Mouse (Mus musculus) MEL (cell line): ENCODE results near the gene Peli1. TPM values are rescaled to one million over a fixed set of nuclear protein-coding genes. Genes with fewer than 3 reads are reported as not detected.

ENCODE experiments used
- DNase-seq: peaks from one replicate; pipeline ENCODE4 v3.0.0; 2011; ENCODE audit warnings: low read depth, low spot score
- H3K27ac ChIP-seq: 2 replicates; pipeline ENCODE4 v1.5.1; 2012; ENCODE audit warnings: low read depth, mild to moderate bottlenecking, control low read depth, low read length, moderate library complexity; ENCODE audit not compliant: control insufficient read depth
- H3K27me3 ChIP-seq, 2 experiments: fragments of 150-350 bp in 1 of 2; sonication (generic) in 1 of 2; 2 replicates each; pipeline ENCODE4 v1.6.1; 2012; ENCODE audit warnings: low read length in 2 of 2, mild to moderate bottlenecking in 2 of 2, improper control_type of control experiment in 1 of 2, moderate library complexity in 1 of 2; ENCODE audit not compliant: insufficient read depth in 2 of 2, control insufficient read depth in 1 of 2
- H3K36me3 ChIP-seq, 2 experiments: 2 replicates each; pipeline ENCODE4 v1.6.1; 2012 to 2014; ENCODE audit warnings: low read length in 2 of 2, improper control_type of control experiment in 1 of 2, inconsistent platforms in 1 of 2, mild to moderate bottlenecking in 1 of 2; ENCODE audit not compliant: insufficient read depth in 2 of 2, control insufficient read depth in 1 of 2
- H3K4me1 ChIP-seq, 2 experiments: fragments of 150-350 bp in 1 of 2; sonication (generic) in 1 of 2; 2 replicates each; pipeline ENCODE4 v1.6.1; 2012; ENCODE audit warnings: low read length in 2 of 2, improper control_type of control experiment in 1 of 2, mild to moderate bottlenecking in 1 of 2; ENCODE audit not compliant: insufficient read depth in 2 of 2, control insufficient read depth in 1 of 2
- H3K4me3 ChIP-seq, 2 experiments: fragments of 150-350 bp in 1 of 2; sonication (generic) in 1 of 2; 2 replicates each; pipeline ENCODE4 v1.5.1; 2012; ENCODE audit warnings: low read depth in 2 of 2, low read length in 2 of 2, mild to moderate bottlenecking in 2 of 2, moderate library complexity in 2 of 2, control low read depth in 1 of 2, improper control_type of control experiment in 1 of 2; ENCODE audit not compliant: control insufficient read depth in 1 of 2, insufficient read depth in 1 of 2
- H3K79me2 ChIP-seq: 2 replicates; pipeline ENCODE4 v1.6.1; 2012; ENCODE audit warnings: mild to moderate bottlenecking, low read length, moderate library complexity; ENCODE audit not compliant: control insufficient read depth, poor library complexity, insufficient read depth
- H3K9ac ChIP-seq: 2 replicates; pipeline ENCODE4 v1.6.1; 2012; ENCODE audit warnings: low read depth, mild to moderate bottlenecking, control low read depth, low read length, moderate library complexity; ENCODE audit not compliant: control insufficient read depth, poor library complexity, severe bottlenecking
- H3K9me3 ChIP-seq: fragments of 150-350 bp; sonication (generic); replicated peaks from 2 replicates; pipeline ENCODE4 v1.6.1; 2012; ENCODE audit warnings: mild to moderate bottlenecking, low read length, improper control_type of control experiment, moderate library complexity; ENCODE audit not compliant: insufficient read depth
- CHD2 ChIP-seq: IDR thresholded peaks from 2 replicates; pipeline ENCODE4 v1.6.1; 2011; ENCODE audit warnings: low read length, improper control_type of control experiment
- E2F4 ChIP-seq: IDR thresholded peaks from 2 replicates; pipeline ENCODE4 v1.6.1; 2011; ENCODE audit warnings: low read depth, low read length, improper control_type of control experiment, borderline replicate concordance
- ELF1 ChIP-seq: IDR thresholded peaks from 2 replicates; pipeline ENCODE4 v1.6.1; 2014; ENCODE audit warnings: low read depth, mild to moderate bottlenecking, inconsistent platforms, low read length, improper control_type of control experiment, moderate library complexity
- JUND ChIP-seq: IDR thresholded peaks from 2 replicates; pipeline ENCODE4 v1.6.1; 2011; ENCODE audit warnings: low read depth, mild to moderate bottlenecking, improper control_type of control experiment, low read length
- KAT2A ChIP-seq: conservative IDR thresholded peaks from 2 replicates; pipeline ENCODE4 v1.6.1; 2012; ENCODE audit warnings: low read depth, low read length, improper control_type of control experiment, inconsistent platforms
- MAFK ChIP-seq: IDR thresholded peaks from 2 replicates; pipeline ENCODE4 v1.6.1; 2011; ENCODE audit warnings: low read depth, mild to moderate bottlenecking, low read length, improper control_type of control experiment, borderline replicate concordance
- MAX ChIP-seq: IDR thresholded peaks from 2 replicates; pipeline ENCODE4 v1.6.1; 2011; ENCODE audit warnings: low read length, improper control_type of control experiment
- MEF2A ChIP-seq: IDR thresholded peaks from 2 replicates; pipeline ENCODE4 v1.6.1; 2014; ENCODE audit warnings: low read depth, mild to moderate bottlenecking, inconsistent platforms, low read length, improper control_type of control experiment; ENCODE audit not compliant: poor library complexity, insufficient replicate concordance, severe bottlenecking; ENCODE audit errors: extremely low read depth
- MYB ChIP-seq: IDR thresholded peaks from 2 replicates; pipeline ENCODE4 v1.6.1; 2011; ENCODE audit warnings: mild to moderate bottlenecking, low read depth, low read length, improper control_type of control experiment
- NELFE ChIP-seq: IDR thresholded peaks from 2 replicates; pipeline ENCODE4 v1.6.1; 2011; ENCODE audit warnings: low read depth, low read length, improper control_type of control experiment
- POLR2A ChIP-seq, 2 experiments: IDR thresholded peaks; 2 replicates each; pipeline ENCODE4 v1.6.1; 2011 to 2012; ENCODE audit warnings: low read length in 2 of 2, mild to moderate bottlenecking in 2 of 2, control low read depth in 1 of 2, improper control_type of control experiment in 1 of 2, low read depth in 1 of 2, moderate library complexity in 1 of 2; ENCODE audit not compliant: control insufficient read depth in 1 of 2, insufficient read depth in 1 of 2, poor library complexity in 1 of 2
- POLR2AphosphoS5 ChIP-seq: IDR thresholded peaks from 2 replicates; pipeline ENCODE4 v1.6.1; 2012; ENCODE audit warnings: low read depth, borderline replicate concordance, mild to moderate bottlenecking, inconsistent platforms, low read length, moderate library complexity, mixed read lengths
- RAD21 ChIP-seq: IDR thresholded peaks from 2 replicates; pipeline ENCODE4 v1.6.1; 2011; ENCODE audit warnings: mild to moderate bottlenecking, low read depth, low read length, improper control_type of control experiment
- RCOR1 ChIP-seq: IDR thresholded peaks from 2 replicates; pipeline ENCODE4 v1.6.1; 2012; ENCODE audit warnings: low read depth, mild to moderate bottlenecking, inconsistent platforms, low read length, improper control_type of control experiment
- SMC3 ChIP-seq: IDR thresholded peaks from 2 replicates; pipeline ENCODE4 v1.6.1; 2011; ENCODE audit warnings: low read depth, low read length, improper control_type of control experiment
- USF1 ChIP-seq: IDR thresholded peaks from 2 replicates; pipeline ENCODE4 v1.6.1; 2014; ENCODE audit warnings: low read depth, mild to moderate bottlenecking, inconsistent platforms, low read length, improper control_type of control experiment, moderate library complexity
- USF2 ChIP-seq, 2 experiments: IDR thresholded peaks; 2 replicates each; pipeline ENCODE4 v1.6.1; 2011 to 2012; ENCODE audit warnings: improper control_type of control experiment in 2 of 2, low read length in 2 of 2, borderline replicate concordance in 1 of 2, inconsistent platforms in 1 of 2, low read depth in 1 of 2, mild to moderate bottlenecking in 1 of 2; ENCODE audit not compliant: insufficient read depth in 1 of 2
- ZKSCAN1 ChIP-seq: IDR thresholded peaks from 2 replicates; pipeline ENCODE4 v1.6.1; 2012; ENCODE audit warnings: low read depth, mild to moderate bottlenecking, inconsistent platforms, low read length, improper control_type of control experiment, moderate library complexity
- ZNF384 ChIP-seq: IDR thresholded peaks from 2 replicates; pipeline ENCODE4 v1.6.1; 2012; ENCODE audit warnings: low read depth, mild to moderate bottlenecking, inconsistent platforms, low read length, improper control_type of control experiment
- polyA plus RNA-seq, 2 experiments: library from polyadenylated mRNA; stranded (reverse) in 1 of 2; unstranded in 1 of 2; fragments of >175 nt in 1 of 2; fragments of >200 nt in 1 of 2; gene quantifications; 2 replicates each; pipeline versions ENCODE4 v1.2.1 to v1.2.4; 2012; ENCODE audit warnings: low replicate concordance in 2 of 2, low read depth in 1 of 2; ENCODE audit not compliant: insufficient read length in 2 of 2, insufficient read depth in 1 of 2, missing spikeins in 1 of 2
- total RNA-seq: library from RNA; depleted of rRNA; stranded (reverse); fragments of 300-350 nt; gene quantifications from 2 replicates; pipeline ENCODE4 v1.2.3, GENCODE M21; 2012

Peli1 gene
- total and polyA plus RNA-seq, 3 experiments = 7.5 to 11.6 TPM; not detected in 1

GRCm38 (mm10) chr11:21153111-21153510 lies 62.0 kb downstream of the Peli1 start:
- H3K4me1 ChIP-seq = no peaks in the 10 kb centered on the region
- H3K27ac ChIP-seq = no peak overlapping the region
- H3K4me3 ChIP-seq = no peak overlapping the region
- DNase-seq = no peak
- TF ChIP-seq MYB = no peak
- TF ChIP-seq SMC3 = no peak
- TF ChIP-seq RCOR1 = no peak
- TF ChIP-seq POLR2A (IDR thresholded peaks at IDR 0.05; ENCODE audit: control insufficient read depth in 1 of 2, insufficient read depth in 1 of 2, low read depth in 1 of 2, low read length in 2 of 2, poor library complexity in 1 of 2) = no peak
- no peak for TF ChIP-seq MEF2A
- no peak for TF ChIP-seq CHD2
- TF ChIP-seq KAT2A = no peak
- no peak for TF ChIP-seq MAFK
- no peak for TF ChIP-seq RAD21
- TF ChIP-seq JUND = no peak
- no peak for TF ChIP-seq E2F4
- no peak overlapping the region for H3K9ac ChIP-seq
- H3K79me2 ChIP-seq = no peaks in the 10 kb centered on the region
- H3K36me3 ChIP-seq = peaks cover 0 to 1% of the 10 kb centered on the region in 2 experiments; a peak in 1 of 4 replicates
- no peaks in the 10 kb centered on the region for H3K9me3 ChIP-seq
- no peaks in the 10 kb centered on the region for H3K27me3 ChIP-seq

GRCm38 (mm10) chr11:21157595-21157994 lies 66.5 kb downstream of the Peli1 start:
- H3K36me3 ChIP-seq = no peaks in the 10 kb centered on the region
- TF ChIP-seq USF2 (IDR thresholded peaks at IDR 0.05; ENCODE audit: borderline replicate concordance in 1 of 2, insufficient read depth in 1 of 2, low read depth in 1 of 2, low read length in 2 of 2) (no peak), ELF1 (no peak), NELFE (no peak), MAX (no peak), ZKSCAN1 (no peak), MAFK (no peak), USF1 (no peak), POLR2AphosphoS5 (no peak), ZNF384 (no peak)

More at GRCm38 (mm10) chr11:21157595-21157994, 66.5 kb downstream of the Peli1 start:
- Histone ChIP-seq H3K27me3 (no peaks in the 10 kb centered on the region), H3K9me3 (no peaks in the 10 kb centered on the region), H3K4me3 (no peak overlapping the region), H3K27ac (no peak overlapping the region), H3K79me2 (no peaks in the 10 kb centered on the region), H3K9ac (no peak overlapping the region), H3K4me1 (no peaks in the 10 kb centered on the region)
- no peak for DNase-seq
